Mouse (Mus musculus) hindbrain, embryonic 14.5 days (tissue): ENCODE measurements at regions not wholly inside any gene's neighbourhood (a gene's known extent, or its start where the extent isn't known, plus 50 kb on each side); places are given as distances from the start of the nearest gene placed in this dataset.
"Not testable (repeated sequence)": the region's sequence is repeated elsewhere in the genome, so short reads cannot be mapped to it uniquely, and the experiment has no call there.

Experiments used
- ATAC-seq: fragments of 200-750 bp; cut with Nextera tagmentation; 2 replicates; pipeline ENCODE4 v1.8.0; 2017; ENCODE audit warnings: moderate number of reproducible peaks, mild to moderate bottlenecking, moderate TSS enrichment, moderate library complexity; ENCODE audit not compliant: low FRiP score
- DNase-seq: peaks from one replicate; pipeline ENCODE4 v3.0.0-alpha.2; 2015; ENCODE audit warnings: low spot score
- H3K27ac ChIP-seq: fragments of 300-500 bp; sonication (generic); 2 replicates; pipeline ENCODE4 v1.5.1; 2014; ENCODE audit warnings: mild to moderate bottlenecking, moderate library complexity
- H3K27me3 ChIP-seq: fragments of 300-500 bp; sonication (generic); 2 replicates; pipeline ENCODE4 v1.6.1; 2014; ENCODE audit warnings: mild to moderate bottlenecking, low read length, mixed read lengths; ENCODE audit not compliant: control insufficient read depth, insufficient read depth
- H3K36me3 ChIP-seq: fragments of 300-500 bp; sonication (generic); replicated peaks from 2 replicates; pipeline ENCODE4 v1.6.1; 2014; ENCODE audit not compliant: control insufficient read depth, insufficient read depth
- H3K4me1 ChIP-seq: fragments of 300-500 bp; sonication (generic); replicated peaks from 2 replicates; pipeline ENCODE4 v1.6.1; 2014; ENCODE audit warnings: antibody characterized with exemption, low read length, mixed read lengths; ENCODE audit not compliant: control insufficient read depth, insufficient read depth
- H3K4me2 ChIP-seq: fragments of 300-500 bp; sonication (generic); replicated peaks from 2 replicates; pipeline ENCODE4 v1.6.1; 2014; ENCODE audit warnings: mild to moderate bottlenecking, moderate library complexity
- H3K4me3 ChIP-seq: fragments of 300-500 bp; sonication (generic); replicated peaks from 2 replicates; pipeline ENCODE4 v1.5.1; 2014; ENCODE audit warnings: mild to moderate bottlenecking, low read length
- H3K9ac ChIP-seq: fragments of 300-500 bp; sonication (generic); 2 replicates; pipeline ENCODE4 v1.6.1; 2014
- H3K9me3 ChIP-seq: fragments of 300-500 bp; sonication (generic); 2 replicates; pipeline ENCODE4 v1.6.1; 2016; ENCODE audit warnings: low read length; ENCODE audit not compliant: control insufficient read depth
- WGBS: fragments of 180-500 bp; shearing (Covaris S2); extraction: QIAGEN DNeasy Blood & Tissue Kit; methylation state at CpG from one replicate; pipeline ENCODE4 v1.1.7; 2014; 5-methylcytosine and 5-hydroxymethylcytosine counted together

GRCm38 (mm10) chr17:3006662-3007061 is 108.1 kb upstream of the Scaf8 start:
- peaks cover 76% of the 10 kb centered on the region for H3K9me3 ChIP-seq

GRCm38 (mm10) chr17:3007234-3007633 is 107.5 kb upstream of the Scaf8 start:
- peaks cover 77% of the 10 kb centered on the region for H3K9me3 ChIP-seq
- no peak for DNase-seq
- no peaks in the 10 kb centered on the region for H3K27me3 ChIP-seq
- no peaks in the 10 kb centered on the region for H3K4me1 ChIP-seq
- no peak overlapping the region for H3K9ac ChIP-seq
- ATAC-seq, result peak; percentile 46
- H3K4me3 ChIP-seq, result no peak overlapping the region
- no peaks in the 10 kb centered on the region for H3K36me3 ChIP-seq
- H3K27ac ChIP-seq, result no peak overlapping the region
- H3K4me2 ChIP-seq, result no peak overlapping the region
- WGBS, result 73% methylated on average over 2 of the region's 2 CpGs

More at GRCm38 (mm10) chr17:3006662-3007061, 108.1 kb upstream of the Scaf8 start:
- Histone ChIP-seq H3K4me2 (no peak overlapping the region), H3K9ac (no peak overlapping the region), H3K36me3 (no peaks in the 10 kb centered on the region), H3K4me1 (no peaks in the 10 kb centered on the region), H3K27ac (no peak overlapping the region), H3K27me3 (no peaks in the 10 kb centered on the region), H3K4me3 (no peak overlapping the region)
- DNase-seq (no peak), ATAC-seq (peak; percentile 21; the same call in 1 of the 2 replicates)
- 84% methylated on average over 2 of the region's 2 CpGs for WGBS

- Histone ChIP-seq H3K9ac (no peak overlapping the region), H3K4me3 (no peak overlapping the region), H3K4me1 (no peaks in the 10 kb centered on the region), H3K9me3 (peaks cover 81% of the 10 kb centered on the region), H3K27me3 (no peaks in the 10 kb centered on the region), H3K27ac (no peak overlapping the region), H3K4me2 (no peak overlapping the region), H3K36me3 (no peaks in the 10 kb centered on the region)
- 70% methylated on average over 2 of the region's 2 CpGs for WGBS
- DNase-seq, result no peak
- ATAC-seq, result no peak
Observed at GRCm38 (mm10) chr17:3009939-3010338, 104.8 kb upstream of the Scaf8 start.

GRCm38 (mm10) chr17:3012045-3012444 is 102.7 kb upstream of the Scaf8 start:
- no peaks in the 10 kb centered on the region for H3K4me1 ChIP-seq
- no peak for DNase-seq
- no peaks in the 10 kb centered on the region for H3K27me3 ChIP-seq
- H3K27ac ChIP-seq, result no peak overlapping the region
- WGBS, result 34% methylated on average over 1 of the region's 1 CpGs
- H3K9me3 ChIP-seq, result peaks cover 74% of the 10 kb centered on the region
- H3K4me3 ChIP-seq, result no peak overlapping the region
- H3K9ac ChIP-seq, result no peak overlapping the region
- no peak overlapping the region for H3K4me2 ChIP-seq
- no peak for ATAC-seq
- no peaks in the 10 kb centered on the region for H3K36me3 ChIP-seq

- peaks cover 41% of the 10 kb centered on the region for H3K9me3 ChIP-seq
- H3K9ac ChIP-seq, result no peak overlapping the region
- H3K27me3 ChIP-seq, result no peaks in the 10 kb centered on the region
- H3K27ac ChIP-seq, result no peak overlapping the region
- WGBS, result 91% methylated on average over 2 of the region's 2 CpGs
- no peak overlapping the region for H3K4me3 ChIP-seq
- H3K4me2 ChIP-seq, result no peak overlapping the region
- no peaks in the 10 kb centered on the region for H3K36me3 ChIP-seq
- H3K4me1 ChIP-seq, result no peaks in the 10 kb centered on the region
- DNase-seq (no peak), ATAC-seq (0 out of 2 replicates have a peak, but pooled peaks have one; percentile 54)
Observed at GRCm38 (mm10) chr17:3019631-3020391, 95.0 kb upstream of the Scaf8 start.

- DNase-seq, result no peak
- H3K9ac ChIP-seq, result no peak overlapping the region
- 83% methylated on average over 1 of the region's 1 CpGs for WGBS
- peaks cover 38% of the 10 kb centered on the region for H3K9me3 ChIP-seq
- H3K27me3 ChIP-seq, result no peaks in the 10 kb centered on the region
- H3K36me3 ChIP-seq, result no peaks in the 10 kb centered on the region
- H3K4me3 ChIP-seq, result no peak overlapping the region
- ATAC-seq, result peak; percentile 77
- no peak overlapping the region for H3K4me2 ChIP-seq
- no peak overlapping the region for H3K27ac ChIP-seq
- H3K4me1 ChIP-seq, result no peaks in the 10 kb centered on the region
Observed at GRCm38 (mm10) chr17:3020406-3020805, 94.4 kb upstream of the Scaf8 start.

GRCm38 (mm10) chr17:3022245-3022935 is 92.4 kb upstream of the Scaf8 start:
- Histone ChIP-seq H3K9ac (no peak overlapping the region), H3K27me3 (no peaks in the 10 kb centered on the region), H3K4me2 (no peak overlapping the region), H3K27ac (no peak overlapping the region), H3K36me3 (no peaks in the 10 kb centered on the region), H3K4me1 (no peaks in the 10 kb centered on the region), H3K9me3 (peaks cover 31% of the 10 kb centered on the region), H3K4me3 (no peak overlapping the region)
- WGBS, result 81% methylated on average over 4 of the region's 5 CpGs
- peak; percentile 54 for ATAC-seq
- DNase-seq, result no peak

- H3K4me1 ChIP-seq, H3K4me3 ChIP-seq, H3K27ac ChIP-seq, H3K36me3 ChIP-seq, H3K9ac ChIP-seq, H3K4me2 ChIP-seq, DNase-seq, H3K27me3 ChIP-seq: not testable (repeated sequence)
- ATAC-seq, result peak; percentile 68
- H3K9me3 ChIP-seq, result peaks cover 30% of the 10 kb centered on the region
- 58% methylated on average over 3 of the region's 3 CpGs for WGBS
Observed at GRCm38 (mm10) chr17:3022936-3023247, 91.9 kb upstream of the Scaf8 start.

GRCm38 (mm10) chr17:3023426-3023825 is 91.3 kb upstream of the Scaf8 start:
- H3K4me1 ChIP-seq, result no peaks in the 10 kb centered on the region
- ATAC-seq (no peak), DNase-seq (no peak)
- no peak overlapping the region for H3K4me2 ChIP-seq
- 93% methylated on average over 1 of the region's 1 CpGs for WGBS
- no peak overlapping the region for H3K27ac ChIP-seq
- H3K27me3 ChIP-seq, result no peaks in the 10 kb centered on the region
- H3K4me3 ChIP-seq, result no peak overlapping the region
- H3K36me3 ChIP-seq, result no peaks in the 10 kb centered on the region
- no peak overlapping the region for H3K9ac ChIP-seq
- H3K9me3 ChIP-seq, result peaks cover 28% of the 10 kb centered on the region
